In genomic region chr11:69382478-69383105, GRCm38 (mm10) we compare ENCODE assay signal across 16 mouse cellular contexts. TPM values are rescaled to one million over a fixed set of nuclear protein-coding genes. Genes with fewer than 3 reads are reported as not detected.
DNase-seq lines count a peak whose midpoint lies in the region; ATAC-seq and TF ChIP-seq lines count a peak whose summit lies in the region.
"Had no signal": no experiment of that assay in that cellular context is flagged by ENCODE, and none has a peak within 500 bp of the region (broad histone marks: within the 10 kb centered on the region; RNA-seq: fewer than 3 reads in every experiment).

No protein-coding gene starts in this region.

- peak overlapping the region; percentile 6; the same call in 1 of the 2 replicates for H3K27ac ChIP-seq in forebrain, embryonic 15.5 days (replicated peaks)
- no peak overlapping the region for H3K27ac ChIP-seq in forebrain, embryonic 13.5 days
- H3K27ac ChIP-seq in kidney, postnatal 0 days: no peak overlapping the region
- H3K27ac ChIP-seq: hindbrain, embryonic 10.5 days; limb, embryonic 13.5 days; lung, embryonic 15.5 days had no signal

- no peak overlapping the region for H3K4me3 ChIP-seq in forebrain, embryonic 15.5 days
- H3K4me3 ChIP-seq in forebrain, embryonic 13.5 days: no peak overlapping the region
- H3K4me3 ChIP-seq in kidney, postnatal 0 days (replicated peaks; ENCODE audit: low read depth, low read length): no peak overlapping the region
- H3K4me3 ChIP-seq: hindbrain, embryonic 10.5 days; limb, embryonic 13.5 days; lung, embryonic 15.5 days had no signal

- no peak for TF ChIP-seq CTCF in kidney, postnatal 0 days (IDR thresholded peaks at IDR 0.05; ENCODE audit: low read depth)

- H3K36me3 ChIP-seq in forebrain, embryonic 15.5 days: no peaks in the 10 kb centered on the region
- H3K36me3 ChIP-seq in forebrain, embryonic 13.5 days (ENCODE audit: poor library complexity, severe bottlenecking): no peaks in the 10 kb centered on the region
- H3K36me3 ChIP-seq in kidney, postnatal 0 days (ENCODE audit: insufficient read depth, low read length): no peaks in the 10 kb centered on the region

- peaks cover 6% of the 10 kb centered on the region; the same call in 1 of the 2 replicates for H3K4me1 ChIP-seq in forebrain, embryonic 15.5 days
- 0 out of 2 replicates have a peak, but pooled peaks cover 9% of the 10 kb centered on the region for H3K4me1 ChIP-seq in forebrain, embryonic 13.5 days
- no peaks in the 10 kb centered on the region for H3K4me1 ChIP-seq in kidney, postnatal 0 days (replicated peaks; ENCODE audit: insufficient read depth, low read length)
- H3K4me1 ChIP-seq: hindbrain, embryonic 10.5 days; lung, embryonic 15.5 days had no signal

- WGBS in forebrain, embryonic 15.5 days: 63% methylated on average over 10 of the region's 10 CpGs
- 71% methylated on average over 10 of the region's 10 CpGs for WGBS in forebrain, embryonic 13.5 days
- 51% methylated on average over 10 of the region's 10 CpGs for WGBS in kidney, postnatal 0 days

- no peak overlapping the region for H3K9ac ChIP-seq in forebrain, embryonic 15.5 days (replicated peaks)
- no peak overlapping the region for H3K9ac ChIP-seq in forebrain, embryonic 13.5 days
- 0 out of 2 replicates have a peak overlapping the region, but pooled peaks have one; percentile 13 for H3K9ac ChIP-seq in kidney, postnatal 0 days (ENCODE audit: low read depth, low read length)
- H3K9ac ChIP-seq: forebrain, postnatal 0 days; limb, embryonic 13.5 days; lung, embryonic 15.5 days had no signal

- H3K27me3 ChIP-seq in forebrain, embryonic 15.5 days: no peaks in the 10 kb centered on the region
- H3K27me3 ChIP-seq in forebrain, embryonic 13.5 days: no peaks in the 10 kb centered on the region
- no peaks in the 10 kb centered on the region for H3K27me3 ChIP-seq in kidney, postnatal 0 days (ENCODE audit: insufficient read depth, low read length)
- H3K27me3 ChIP-seq: CH12.LX; limb, embryonic 13.5 days; lung, embryonic 15.5 days had no signal

- peak; percentile 30 for DNase-seq in kidney, postnatal 0 days (ENCODE audit: low spot score)
- DNase-seq in kidney, adult 9 months: no peak
- DNase-seq in Muller cell, postnatal 12 days (ENCODE audit: inconsistent ontology term): peak; percentile 83
- DNase-seq in gastrocnemius, postnatal 25 days: peak; percentile 61
- DNase-seq in layer of hippocampus, adult 9-10 months (ENCODE audit: low spot score): no peak
- DNase-seq: adrenal gland, postnatal 25 days; cerebellum, adult 11-12 months; forebrain, postnatal 0 days; kidney, adult 2 months had no signal

- no peak for ATAC-seq in forebrain, embryonic 15.5 days (replicated peaks)
- ATAC-seq in forebrain, embryonic 13.5 days: no peak
- 0 out of 2 replicates have a peak, but pooled peaks have one; percentile 22 for ATAC-seq in kidney, postnatal 0 days (replicated peaks; ENCODE audit: low FRiP score, low read depth)
- ATAC-seq in erythroblast, adult 5-6 weeks (replicated peaks; ENCODE audit: low FRiP score, poor library complexity, severe bottlenecking): no peak
- ATAC-seq: forebrain, postnatal 0 days had no signal

- no peaks in the 10 kb centered on the region for H3K9me3 ChIP-seq in forebrain, embryonic 15.5 days
- H3K9me3 ChIP-seq in forebrain, embryonic 13.5 days (replicated peaks): no peaks in the 10 kb centered on the region
- H3K9me3 ChIP-seq in kidney, postnatal 0 days (replicated peaks; ENCODE audit: low read length): no peaks in the 10 kb centered on the region
- H3K9me3 ChIP-seq: hindbrain, embryonic 10.5 days; limb, embryonic 13.5 days; lung, embryonic 15.5 days had no signal

- H3K4me2 ChIP-seq in forebrain, embryonic 15.5 days (replicated peaks): no peak overlapping the region
- no peak overlapping the region for H3K4me2 ChIP-seq in forebrain, embryonic 13.5 days
- H3K4me2 ChIP-seq in kidney, postnatal 0 days (ENCODE audit: low read length): no peak overlapping the region
- H3K4me2 ChIP-seq: limb, embryonic 13.5 days; lung, embryonic 15.5 days had no signal

RNA-seq across cellular contexts. Expression of gene Naa38, which starts 12.7 kb away (rescaled TPM):
- 89.4 and 91.9 TPM in 2 replicates for polyA plus RNA-seq in forebrain, embryonic 15.5 days (2015; fragmentation: Nextera tagmentation; extraction: Ambion mirVana)
- 100.0 and 108 TPM in 2 replicates for polyA plus RNA-seq in forebrain, embryonic 13.5 days (2015; fragmentation: Nextera tagmentation; extraction: Ambion mirVana)
- 183 and 198 TPM in 2 replicates for polyA plus RNA-seq in kidney, postnatal 0 days (2015; fragmentation: Nextera tagmentation; extraction: Ambion mirVana)
- 10 to 100 TPM; 60.4 to 65.0 TPM for total RNA-seq in gastrocnemius, postnatal 25 days (2021)
- 25.6 and 30.3 TPM in 2 replicates for total RNA-seq in erythroblast, adult 5-6 weeks (2015; ENCODE audit: low replicate concordance)
- 18.5 and 25.2 TPM in 2 replicates for total RNA-seq in erythroblast, adult 5-6 weeks (2017; ENCODE audit: low replicate concordance)

RNA-seq across cellular contexts. Expression of gene Cyb5d1, which starts 12.8 kb away (rescaled TPM):
- 44.3 and 45.9 TPM in 2 replicates for polyA plus RNA-seq in forebrain, embryonic 15.5 days (2015; fragmentation: Nextera tagmentation; extraction: Ambion mirVana)
- 45.9 and 48.6 TPM in 2 replicates for polyA plus RNA-seq in forebrain, embryonic 13.5 days (2015; fragmentation: Nextera tagmentation; extraction: Ambion mirVana)
- 16.6 and 19.8 TPM in 2 replicates for polyA plus RNA-seq in kidney, postnatal 0 days (2015; fragmentation: Nextera tagmentation; extraction: Ambion mirVana)
- 10 to 100 TPM; 26.5 to 26.9 TPM for total RNA-seq in gastrocnemius, postnatal 25 days (2021)
- total RNA-seq in erythroblast, adult 5-6 weeks (2015; ENCODE audit: low replicate concordance): 12.5 and 16.1 TPM in 2 replicates
- total RNA-seq in erythroblast, adult 5-6 weeks (2017; ENCODE audit: low replicate concordance): 23.5 and 31.4 TPM in 2 replicates

RNA-seq across cellular contexts. Expression of gene Chd3, which starts 13.4 kb away (rescaled TPM):
- 127 and 138 TPM in 2 replicates for polyA plus RNA-seq in forebrain, embryonic 15.5 days (2015; fragmentation: Nextera tagmentation; extraction: Ambion mirVana)
- polyA plus RNA-seq in forebrain, embryonic 13.5 days (2015; fragmentation: Nextera tagmentation; extraction: Ambion mirVana): 104 and 106 TPM in 2 replicates
- 38.0 and 42.3 TPM in 2 replicates for polyA plus RNA-seq in kidney, postnatal 0 days (2015; fragmentation: Nextera tagmentation; extraction: Ambion mirVana)
- total RNA-seq in gastrocnemius, postnatal 25 days (2021): 10 to 100 TPM; 12.0 to 13.9 TPM
- total RNA-seq in erythroblast, adult 5-6 weeks (2015; ENCODE audit: low replicate concordance): 7.9 and 9.8 TPM in 2 replicates
- 16.8 and 18.5 TPM in 2 replicates for total RNA-seq in erythroblast, adult 5-6 weeks (2017; ENCODE audit: low replicate concordance)

RNA-seq across cellular contexts. Expression of gene Tmem88, which starts 15.4 kb away (rescaled TPM):
- polyA plus RNA-seq in forebrain, embryonic 15.5 days (2015; fragmentation: Nextera tagmentation; extraction: Ambion mirVana): 5.9 and 6.7 TPM in 2 replicates
- 6.3 and 6.6 TPM in 2 replicates for polyA plus RNA-seq in forebrain, embryonic 13.5 days (2015; fragmentation: Nextera tagmentation; extraction: Ambion mirVana)
- 55.5 and 61.3 TPM in 2 replicates for polyA plus RNA-seq in kidney, postnatal 0 days (2015; fragmentation: Nextera tagmentation; extraction: Ambion mirVana)
- total RNA-seq in gastrocnemius, postnatal 25 days (2021): 1 to 10 TPM; 6.1 to 7.0 TPM
- total RNA-seq in erythroblast, adult 5-6 weeks (2015; ENCODE audit: low replicate concordance): not detected in 2 replicates
- not detected in 2 replicates for total RNA-seq in erythroblast, adult 5-6 weeks (2017; ENCODE audit: low replicate concordance)

RNA-seq across cellular contexts. Expression of gene Kdm6b, which starts 30.9 kb away (rescaled TPM):
- 56.6 and 58.9 TPM in 2 replicates for polyA plus RNA-seq in forebrain, embryonic 15.5 days (2015; fragmentation: Nextera tagmentation; extraction: Ambion mirVana)
- 55.4 and 59.3 TPM in 2 replicates for polyA plus RNA-seq in forebrain, embryonic 13.5 days (2015; fragmentation: Nextera tagmentation; extraction: Ambion mirVana)
- polyA plus RNA-seq in kidney, postnatal 0 days (2015; fragmentation: Nextera tagmentation; extraction: Ambion mirVana): 23.2 and 26.8 TPM in 2 replicates
- total RNA-seq in gastrocnemius, postnatal 25 days (2021): 10 to 100 TPM; 23.9 to 27.7 TPM
- 5.8 and 8.2 TPM in 2 replicates for total RNA-seq in erythroblast, adult 5-6 weeks (2015; ENCODE audit: low replicate concordance)
- total RNA-seq in erythroblast, adult 5-6 weeks (2017; ENCODE audit: low replicate concordance): 0.84 and 1.5 TPM in 2 replicates

Comparison
In these comparisons a context has a peak if more than half of its experiments do, and no peak if none do; other contexts are left out.
1. DNase-seq: peak in kidney, postnatal 0 days (single experiment), Muller cell, postnatal 12 days (single experiment) and gastrocnemius, postnatal 25 days (single experiment); none in kidney, adult 9 months (single experiment) and layer of hippocampus, adult 9-10 months (single experiment).